ENCODE assay signal across 12 mouse cellular contexts in the genomic region with DNA sequence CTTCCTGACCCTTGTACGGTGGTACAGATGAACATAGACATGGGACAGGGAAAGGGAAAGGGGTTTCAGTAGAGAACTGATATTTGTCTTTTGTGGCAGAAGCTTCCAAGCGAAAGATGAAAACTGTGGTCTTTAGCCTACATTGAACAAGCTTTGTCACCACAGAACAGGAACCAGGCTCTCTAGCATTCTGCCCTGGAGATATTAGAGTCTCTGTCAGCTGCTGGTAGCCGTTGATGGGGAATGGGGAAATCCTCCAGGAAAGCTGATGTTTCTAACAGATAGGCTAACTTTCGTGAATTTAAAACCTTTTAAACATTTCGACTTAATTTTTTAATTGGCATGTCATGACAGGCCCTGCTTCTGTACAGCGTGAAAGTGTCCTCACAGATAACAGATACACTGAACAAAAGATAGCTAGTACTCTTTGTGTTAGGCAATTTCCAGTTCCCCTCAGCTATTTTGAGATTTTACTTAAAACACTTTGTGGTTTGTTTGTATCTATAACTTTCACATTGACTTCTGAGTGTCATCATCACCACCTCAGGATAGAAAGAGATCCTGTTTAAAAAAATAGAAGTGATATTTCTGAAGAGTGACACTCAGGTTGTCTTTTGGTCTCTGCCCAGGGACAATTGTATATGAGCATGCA. TPM values are rescaled to one million over a fixed set of nuclear protein-coding genes. Genes with fewer than 3 reads are reported as not detected.
DNase-seq lines count a peak whose midpoint lies in the region; ATAC-seq and TF ChIP-seq lines count a peak whose summit lies in the region.
"Had no signal": no experiment of that assay in that cellular context is flagged by ENCODE, and none has a peak within 500 bp of the region (broad histone marks: within the 10 kb centered on the region; RNA-seq: fewer than 3 reads in every experiment).

No protein-coding gene starts in this region.

- H3K4me2 ChIP-seq in embryonic facial prominence, embryonic 14.5 days (ENCODE audit: low read depth, low read length): 0 out of 2 replicates have a peak overlapping the region, but pooled peaks have one; percentile 90
- peak overlapping the region; percentile 82; the same call in 1 of the 2 replicates for H3K4me2 ChIP-seq in lung, postnatal 0 days (replicated peaks; ENCODE audit: low read depth, low read length)
- H3K4me2 ChIP-seq in liver, embryonic 16.5 days (ENCODE audit: low read depth, low read length): peak overlapping the region; percentile 66; the same call in 1 of the 2 replicates
- peak overlapping the region; percentile 93; the same call in 1 of the 2 replicates for H3K4me2 ChIP-seq in stomach, embryonic 15.5 days

- H3K27ac ChIP-seq in embryonic facial prominence, embryonic 14.5 days (replicated peaks; ENCODE audit: low read depth, low read length): no peak overlapping the region
- H3K27ac ChIP-seq in embryonic facial prominence, embryonic 10.5 days (replicated peaks): no peak overlapping the region
- H3K27ac ChIP-seq in lung, postnatal 0 days (ENCODE audit: low read length): no peak overlapping the region
- H3K27ac ChIP-seq in liver, embryonic 16.5 days (ENCODE audit: low read length): no peak overlapping the region
- H3K27ac ChIP-seq in stomach, embryonic 15.5 days: no peak overlapping the region
- H3K27ac ChIP-seq: forebrain, embryonic 15.5 days had no signal

- H3K4me3 ChIP-seq in embryonic facial prominence, embryonic 14.5 days (ENCODE audit: low read depth, low read length): no peak overlapping the region
- no peak overlapping the region for H3K4me3 ChIP-seq in embryonic facial prominence, embryonic 10.5 days
- H3K4me3 ChIP-seq in lung, postnatal 0 days (ENCODE audit: low read depth, low read length): no peak overlapping the region
- H3K4me3 ChIP-seq in liver, embryonic 16.5 days (ENCODE audit: low read depth, low read length): no peak overlapping the region
- peak overlapping the region; percentile 61; the same call in 1 of the 2 replicates for H3K4me3 ChIP-seq in stomach, embryonic 15.5 days (replicated peaks)

- no peak for TF ChIP-seq CTCF in lung, postnatal 0 days (IDR thresholded peaks at IDR 0.05)

- H3K27me3 ChIP-seq in embryonic facial prominence, embryonic 14.5 days (replicated peaks; ENCODE audit: control insufficient read depth, insufficient read depth, low read length): peaks cover 15% of the 10 kb centered on the region
- H3K27me3 ChIP-seq in embryonic facial prominence, embryonic 10.5 days (replicated peaks; ENCODE audit: low read depth, poor library complexity, severe bottlenecking): peaks cover 86% of the 10 kb centered on the region
- H3K27me3 ChIP-seq in lung, postnatal 0 days (replicated peaks; ENCODE audit: insufficient read depth, low read length): no peaks in the 10 kb centered on the region
- H3K27me3 ChIP-seq in liver, embryonic 16.5 days (ENCODE audit: control insufficient read depth, insufficient read depth, low read depth, low read length): peaks cover 30% of the 10 kb centered on the region
- no peaks in the 10 kb centered on the region for H3K27me3 ChIP-seq in stomach, embryonic 15.5 days (replicated peaks)

- H3K4me1 ChIP-seq in embryonic facial prominence, embryonic 14.5 days (ENCODE audit: control insufficient read depth, insufficient read depth, low read length): peaks cover 4% of the 10 kb centered on the region; the same call in 1 of the 2 replicates
- H3K4me1 ChIP-seq in embryonic facial prominence, embryonic 10.5 days: peaks cover 19% of the 10 kb centered on the region
- no peaks in the 10 kb centered on the region for H3K4me1 ChIP-seq in lung, postnatal 0 days (ENCODE audit: insufficient read depth, low read depth, low read length)
- H3K4me1 ChIP-seq in liver, embryonic 16.5 days (ENCODE audit: control insufficient read depth, low read depth, low read length): peaks cover 4% of the 10 kb centered on the region
- H3K4me1 ChIP-seq in stomach, embryonic 15.5 days: peaks cover 4% of the 10 kb centered on the region; the same call in 1 of the 2 replicates

- H3K36me3 ChIP-seq in embryonic facial prominence, embryonic 14.5 days (ENCODE audit: control insufficient read depth, insufficient read depth, low read length): no peaks in the 10 kb centered on the region
- H3K36me3 ChIP-seq in embryonic facial prominence, embryonic 10.5 days (replicated peaks): no peaks in the 10 kb centered on the region
- H3K36me3 ChIP-seq in lung, postnatal 0 days (ENCODE audit: insufficient read depth, low read length): no peaks in the 10 kb centered on the region
- H3K36me3 ChIP-seq in liver, embryonic 16.5 days (ENCODE audit: control insufficient read depth, insufficient read depth): no peaks in the 10 kb centered on the region
- no peaks in the 10 kb centered on the region for H3K36me3 ChIP-seq in stomach, embryonic 15.5 days
- H3K36me3 ChIP-seq: forebrain, embryonic 15.5 days had no signal

- no peak for TF ChIP-seq EP300 in lung, postnatal 0 days (IDR thresholded peaks at IDR 0.05)

- no peak overlapping the region for H3K9ac ChIP-seq in embryonic facial prominence, embryonic 14.5 days (ENCODE audit: low read depth, low read length)
- H3K9ac ChIP-seq in lung, postnatal 0 days (replicated peaks; ENCODE audit: low read depth): no peak overlapping the region
- H3K9ac ChIP-seq in liver, embryonic 16.5 days (ENCODE audit: low read depth, low read length): no peak overlapping the region
- no peak overlapping the region for H3K9ac ChIP-seq in stomach, embryonic 15.5 days

- intact Hi-C loops in left cerebral cortex, postnatal 36 days (cut with DNase I): no loop called here

- no peaks in the 10 kb centered on the region for H3K9me3 ChIP-seq in embryonic facial prominence, embryonic 14.5 days (ENCODE audit: control insufficient read depth, low read length)
- no peaks in the 10 kb centered on the region for H3K9me3 ChIP-seq in embryonic facial prominence, embryonic 10.5 days
- H3K9me3 ChIP-seq in lung, postnatal 0 days (ENCODE audit: low read length): no peaks in the 10 kb centered on the region
- H3K9me3 ChIP-seq in liver, embryonic 16.5 days (replicated peaks; ENCODE audit: control insufficient read depth, low read length): no peaks in the 10 kb centered on the region
- no peaks in the 10 kb centered on the region for H3K9me3 ChIP-seq in stomach, embryonic 15.5 days
- H3K9me3 ChIP-seq: forebrain, embryonic 15.5 days had no signal

- no peak for ATAC-seq in embryonic facial prominence, embryonic 14.5 days (ENCODE audit: low read depth)
- ATAC-seq in lung, postnatal 0 days: no peak
- ATAC-seq in liver, embryonic 16.5 days (ENCODE audit: low read depth): no peak
- ATAC-seq in stomach, embryonic 15.5 days (ENCODE audit: insufficient read depth, low FRiP score, low read depth): no peak

- no peak for DNase-seq in embryonic facial prominence, embryonic 14.5 days (ENCODE audit: low spot score)
- DNase-seq in embryonic facial prominence, embryonic 10.5 days (ENCODE audit: low spot score): no peak
- DNase-seq in lung, postnatal 0 days (ENCODE audit: low spot score): no peak
- DNase-seq in lung, postnatal 36 days: no peak
- DNase-seq in yolk sac, embryonic 10.5 days (ENCODE audit: low spot score): no peak
- no peak for DNase-seq in left cerebral cortex, postnatal 36 days (ENCODE audit: low spot score in 2 of 2)
- DNase-seq: kidney, adult 2 months; lung, adult 2 months; retina, postnatal 1 day had no signal

- WGBS in embryonic facial prominence, embryonic 14.5 days: 56% methylated on average over 6 of the region's 6 CpGs
- WGBS in embryonic facial prominence, embryonic 10.5 days: 64% methylated on average over 6 of the region's 6 CpGs
- 76% methylated on average over 6 of the region's 6 CpGs for WGBS in lung, postnatal 0 days
- 11% methylated on average over 6 of the region's 6 CpGs for whole genome bisulfite sequencing in liver, embryonic 16.5 days (ENCODE audit: insufficient replicate concordance)
- 58% methylated on average over 6 of the region's 6 CpGs for WGBS in stomach, embryonic 15.5 days

RNA-seq across cellular contexts. Expression of gene Itgb3, which starts 1.4 kb away (rescaled TPM):
- polyA plus RNA-seq in embryonic facial prominence, embryonic 14.5 days (2014; fragmentation: Nextera tagmentation; extraction: Ambion mirVana): 2.1 and 2.6 TPM in 2 replicates
- 2.9 and 4.2 TPM in 2 replicates for polyA plus RNA-seq in embryonic facial prominence, embryonic 10.5 days (2016; fragmentation: Nextera tagmentation; extraction: Ambion mirVana)
- 6.9 and 7.1 TPM in 2 replicates for polyA plus RNA-seq in lung, postnatal 0 days (2015; fragmentation: Nextera tagmentation; extraction: Ambion mirVana)
- polyA plus RNA-seq in liver, embryonic 16.5 days (2015; fragmentation: Nextera tagmentation; extraction: Ambion mirVana): 13.8 and 16.0 TPM in 2 replicates
- polyA plus RNA-seq in stomach, embryonic 15.5 days (2015; fragmentation: Nextera tagmentation; extraction: Ambion mirVana): 6.2 and 6.7 TPM in 2 replicates
- total RNA-seq in left cerebral cortex, postnatal 36 days (2021): 1 to 10 TPM; 2.9 to 3.1 TPM

RNA-seq across cellular contexts. Expression of gene Myl4, which starts 58.7 kb away (rescaled TPM):
- polyA plus RNA-seq in embryonic facial prominence, embryonic 14.5 days (2014; fragmentation: Nextera tagmentation; extraction: Ambion mirVana): 391 and 492 TPM in 2 replicates
- polyA plus RNA-seq in embryonic facial prominence, embryonic 10.5 days (2016; fragmentation: Nextera tagmentation; extraction: Ambion mirVana): 1.1 and 4.1 TPM in 2 replicates
- 80.4 and 87.4 TPM in 2 replicates for polyA plus RNA-seq in lung, postnatal 0 days (2015; fragmentation: Nextera tagmentation; extraction: Ambion mirVana)
- polyA plus RNA-seq in liver, embryonic 16.5 days (2015; fragmentation: Nextera tagmentation; extraction: Ambion mirVana): 6.0 and 8.7 TPM in 2 replicates
- 7.8 and 11.8 TPM in 2 replicates for polyA plus RNA-seq in stomach, embryonic 15.5 days (2015; fragmentation: Nextera tagmentation; extraction: Ambion mirVana)
- 10 to 100 TPM; 22.6 to 43.4 TPM for total RNA-seq in left cerebral cortex, postnatal 36 days (2021)

RNA-seq across cellular contexts. Expression of gene Cdc27, which starts 58.7 kb away (rescaled TPM):
- polyA plus RNA-seq in embryonic facial prominence, embryonic 14.5 days (2014; fragmentation: Nextera tagmentation; extraction: Ambion mirVana): 44.7 and 47.1 TPM in 2 replicates
- 58.4 and 60.8 TPM in 2 replicates for polyA plus RNA-seq in embryonic facial prominence, embryonic 10.5 days (2016; fragmentation: Nextera tagmentation; extraction: Ambion mirVana)
- polyA plus RNA-seq in lung, postnatal 0 days (2015; fragmentation: Nextera tagmentation; extraction: Ambion mirVana): 18.4 and 20.0 TPM in 2 replicates
- 17.5 and 18.1 TPM in 2 replicates for polyA plus RNA-seq in liver, embryonic 16.5 days (2015; fragmentation: Nextera tagmentation; extraction: Ambion mirVana)
- polyA plus RNA-seq in stomach, embryonic 15.5 days (2015; fragmentation: Nextera tagmentation; extraction: Ambion mirVana): 32.5 and 37.4 TPM in 2 replicates
- 10 to 100 TPM; 56.6 to 63.2 TPM for total RNA-seq in left cerebral cortex, postnatal 36 days (2021)
